Mouse (Mus musculus): Measurements from ENCODE around the gene Kcne1l. TPM values are rescaled to one million over a fixed set of nuclear protein-coding genes. Genes with fewer than 3 reads are reported as not detected.
A peak's percentile ranks its signal among the peaks of the same experiment; 100 is the strongest.

The Kcne1l gene
- polyA plus RNA-seq (2015; fragmentation: Nextera tagmentation; extraction: Ambion mirVana) = 17.4 and 17.9 TPM in 2 replicates

GRCm38 (mm10) chrX:142305869-142306581, at the start of gene Kcne1l:
Kcne1l (minus strand) TSS chrX:142306294.
- peak; percentile 78 for ATAC-seq (ENCODE audit: insufficient number of reproducible peaks, insufficient read depth, low FRiP score, low TSS enrichment, low read depth)
- no peaks in the 10 kb centered on the region for H3K4me1 ChIP-seq
- H3K36me3 ChIP-seq = no peaks in the 10 kb centered on the region
- WGBS = 33% methylated on average over 29 of the region's 33 CpGs
- peak within 1 kb of the TSS; percentile 58 for H3K9ac ChIP-seq
- H3K4me2 ChIP-seq = peak within 1 kb of the TSS; percentile 60
- H3K27me3 ChIP-seq = peaks cover 50% of the 10 kb centered on the region
- H3K9me3 ChIP-seq = no peaks in the 10 kb centered on the region
- H3K27ac ChIP-seq = no peak within 1 kb of the TSS
- H3K4me3 ChIP-seq = peak within 1 kb of the TSS; percentile 30

DNA sequence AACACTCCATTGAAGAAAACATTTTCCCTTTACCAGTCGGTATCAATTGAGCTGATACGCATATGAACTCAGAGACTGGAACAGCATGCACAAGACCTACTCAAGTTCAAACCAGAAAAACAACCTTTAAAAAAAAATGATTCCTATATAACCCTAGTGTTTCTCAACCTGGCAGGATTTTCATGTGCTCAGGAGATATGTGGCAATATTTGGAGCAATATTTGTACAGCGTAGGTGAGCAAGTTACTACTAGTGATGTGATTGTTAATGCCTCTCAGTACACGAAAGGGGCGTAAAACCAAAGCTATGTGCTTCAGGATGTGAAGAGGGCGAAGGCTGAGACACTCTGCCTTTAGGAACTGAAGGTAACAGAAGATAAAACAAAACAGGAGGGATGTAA, 30.1 kb upstream of the Kcne1l start:
- Histone ChIP-seq H3K4me3 (no peak overlapping the region), H3K27me3 (peaks cover 9% of the 10 kb centered on the region; the same call in 1 of the 2 replicates), H3K9ac (no peak overlapping the region), H3K4me2 (no peak overlapping the region), H3K4me1 (no peaks in the 10 kb centered on the region), H3K36me3 (no peaks in the 10 kb centered on the region), H3K27ac (no peak overlapping the region), H3K9me3 (no peaks in the 10 kb centered on the region)
- WGBS = 88% methylated on average over 6 of the region's 6 CpGs
- no peak for ATAC-seq (ENCODE audit: insufficient number of reproducible peaks, insufficient read depth, low FRiP score, low TSS enrichment, low read depth)

GRCm38 (mm10) chrX:142335502-142335901, 29.4 kb upstream of the Kcne1l start:
- H3K4me2 ChIP-seq = no peak overlapping the region
- WGBS = 82% methylated on average over 5 of the region's 5 CpGs
- ATAC-seq (ENCODE audit: insufficient number of reproducible peaks, insufficient read depth, low FRiP score, low TSS enrichment, low read depth) = no peak

DNA sequence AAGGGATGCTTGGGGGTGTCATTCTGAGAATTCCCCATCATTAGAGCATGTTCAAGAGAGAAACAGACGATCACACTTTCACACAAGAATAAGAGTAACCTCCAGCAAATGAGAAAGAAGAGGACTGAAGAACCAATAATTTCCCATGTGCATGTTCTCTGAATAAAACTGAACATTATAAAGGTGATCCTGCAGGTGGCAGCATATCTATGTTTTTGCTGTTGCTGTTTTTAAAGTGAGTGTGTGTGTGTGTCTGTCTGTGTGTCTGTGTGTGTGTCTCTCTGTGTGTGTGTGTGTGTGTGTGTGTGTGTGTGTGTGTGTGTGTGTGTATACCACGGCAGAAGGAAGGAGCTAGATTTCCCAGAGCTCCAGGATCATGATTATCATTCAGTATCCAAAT, 19.7 kb upstream of the Kcne1l start:
- no peak overlapping the region for H3K27ac ChIP-seq
- 78% methylated on average over 1 of the region's 2 CpGs for WGBS

More at GRCm38 (mm10) chrX:142335502-142335901, 29.4 kb upstream of the Kcne1l start:
- Histone ChIP-seq H3K9me3 (no peaks in the 10 kb centered on the region), H3K27me3 (peaks cover 5% of the 10 kb centered on the region; the same call in 1 of the 2 replicates), H3K4me1 (no peaks in the 10 kb centered on the region), H3K9ac (no peak overlapping the region), H3K27ac (no peak overlapping the region), H3K4me3 (no peak overlapping the region), H3K36me3 (no peaks in the 10 kb centered on the region)

DNA sequence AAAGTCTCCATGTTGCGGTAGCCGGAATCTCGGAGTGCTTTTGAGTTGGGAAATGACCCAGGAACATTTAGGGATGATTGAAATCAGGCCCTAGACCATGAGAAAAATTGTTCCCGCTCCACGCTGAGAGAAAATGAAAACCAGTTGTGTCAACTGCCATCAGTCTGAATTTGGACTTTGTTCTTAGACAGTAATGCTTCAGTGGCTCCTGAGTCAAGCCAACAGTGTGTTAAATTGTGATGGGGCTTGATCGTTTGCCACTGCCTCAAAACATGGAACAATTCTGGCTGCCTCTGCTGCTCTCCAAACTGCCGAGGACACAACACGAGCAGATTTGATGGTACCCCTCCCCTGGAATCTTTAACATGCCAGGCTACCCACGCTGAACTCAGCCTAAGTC, 10.0 kb upstream of the Kcne1l start:
- 48% methylated on average over 9 of the region's 9 CpGs for WGBS
- no peak for ATAC-seq (ENCODE audit: insufficient number of reproducible peaks, insufficient read depth, low FRiP score, low TSS enrichment, low read depth)
- no peaks in the 10 kb centered on the region for H3K36me3 ChIP-seq
- H3K27me3 ChIP-seq = peaks cover 32% of the 10 kb centered on the region
- no peak overlapping the region for H3K27ac ChIP-seq
- H3K4me2 ChIP-seq = no peak overlapping the region
- H3K4me1 ChIP-seq = no peaks in the 10 kb centered on the region
- H3K9ac ChIP-seq = no peak overlapping the region
- no peaks in the 10 kb centered on the region for H3K9me3 ChIP-seq
- H3K4me3 ChIP-seq = no peak overlapping the region

More for the DNA sequence above, 19.7 kb upstream of the Kcne1l start:
- Histone ChIP-seq H3K4me2 (no peak overlapping the region), H3K9ac (no peak overlapping the region), H3K9me3 (no peaks in the 10 kb centered on the region), H3K36me3 (no peaks in the 10 kb centered on the region), H3K4me3 (no peak overlapping the region), H3K4me1 (no peaks in the 10 kb centered on the region), H3K27me3 (peaks cover 6% of the 10 kb centered on the region; the same call in 1 of the 2 replicates)
- no peak for ATAC-seq (ENCODE audit: insufficient number of reproducible peaks, insufficient read depth, low FRiP score, low TSS enrichment, low read depth)

- Histone ChIP-seq H3K4me3 (no peak overlapping the region), H3K4me2 (no peak overlapping the region), H3K9ac (no peak overlapping the region), H3K27ac (no peak overlapping the region), H3K4me1 (no peaks in the 10 kb centered on the region), H3K27me3 (peaks cover 32% of the 10 kb centered on the region), H3K36me3 (no peaks in the 10 kb centered on the region), H3K9me3 (no peaks in the 10 kb centered on the region)
- no peak for ATAC-seq (ENCODE audit: insufficient number of reproducible peaks, insufficient read depth, low FRiP score, low TSS enrichment, low read depth)
- WGBS = 74% methylated on average over 8 of the region's 8 CpGs
Measured at GRCm38 (mm10) chrX:142315270-142315669, 9.2 kb upstream of the Kcne1l start.

DNA sequence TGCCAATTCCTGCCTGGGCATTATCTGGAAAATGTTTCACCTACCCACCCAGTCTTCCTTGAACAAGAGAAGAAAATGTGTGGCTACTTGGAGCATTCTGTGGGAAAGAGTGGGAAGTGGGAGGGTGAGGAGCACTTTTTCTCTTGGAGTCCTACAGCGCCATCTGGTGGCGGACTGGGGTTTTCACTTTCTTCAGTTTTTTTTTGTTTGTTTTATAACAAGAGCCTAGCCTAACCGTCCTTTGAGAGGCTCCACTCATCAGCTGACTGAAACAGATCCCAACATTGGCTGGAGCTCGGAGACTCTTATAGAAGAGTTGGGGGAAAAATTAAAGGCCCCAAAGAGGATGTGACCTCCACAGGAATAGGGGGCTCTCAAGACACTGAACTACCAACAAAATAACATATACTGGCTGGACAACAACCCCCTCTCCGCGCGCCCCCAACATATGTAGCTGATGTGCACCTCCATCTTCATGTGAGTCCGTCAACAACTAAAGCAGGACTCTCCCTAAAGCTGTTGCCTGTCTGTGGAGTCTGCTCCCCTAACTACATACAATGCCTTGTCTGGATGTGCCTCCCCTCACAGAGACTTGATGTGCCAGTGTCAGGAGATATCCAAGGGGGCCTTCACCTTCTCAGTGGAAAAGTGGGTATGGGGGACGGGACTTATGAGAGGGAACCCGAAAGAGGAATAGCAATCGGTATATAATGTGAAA, 8.4 kb upstream of the Kcne1l start:
- Histone ChIP-seq H3K4me3 (no peak overlapping the region), H3K4me1 (no peaks in the 10 kb centered on the region), H3K27me3 (peaks cover 32% of the 10 kb centered on the region), H3K27ac (no peak overlapping the region), H3K9ac (no peak overlapping the region), H3K36me3 (no peaks in the 10 kb centered on the region), H3K4me2 (no peak overlapping the region), H3K9me3 (no peaks in the 10 kb centered on the region)
- ATAC-seq (ENCODE audit: insufficient number of reproducible peaks, insufficient read depth, low FRiP score, low TSS enrichment, low read depth) = no peak
- WGBS = 51% methylated on average over 11 of the region's 11 CpGs

DNA sequence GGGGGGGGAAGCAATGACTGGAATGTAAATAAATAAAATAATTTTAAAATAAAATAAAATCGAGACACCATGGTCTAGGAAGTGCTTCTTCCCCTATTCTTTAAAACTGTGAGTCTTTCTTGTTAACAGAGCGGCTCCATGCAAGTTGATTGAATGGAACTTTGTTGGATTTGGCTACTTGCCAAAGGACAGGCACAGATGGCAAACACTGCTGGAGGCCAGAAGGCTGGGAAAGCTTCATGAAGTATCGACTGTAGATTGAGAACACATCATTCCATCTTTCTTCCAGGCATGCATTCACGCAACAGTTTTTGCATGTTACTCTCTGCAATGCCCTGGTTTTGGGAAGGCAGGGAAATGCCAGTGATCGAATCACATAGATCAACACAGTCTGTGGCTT, 4.3 kb upstream of the Kcne1l start:
- H3K4me1 ChIP-seq = no peaks in the 10 kb centered on the region
- ATAC-seq (ENCODE audit: insufficient number of reproducible peaks, insufficient read depth, low FRiP score, low TSS enrichment, low read depth) = no peak
- no peaks in the 10 kb centered on the region for H3K9me3 ChIP-seq
- 39% methylated on average over 5 of the region's 5 CpGs for WGBS
- H3K9ac ChIP-seq = no peak overlapping the region
- no peak overlapping the region for H3K4me3 ChIP-seq
- no peaks in the 10 kb centered on the region for H3K36me3 ChIP-seq
- no peak overlapping the region for H3K27ac ChIP-seq
- H3K27me3 ChIP-seq = peaks cover 53% of the 10 kb centered on the region
- H3K4me2 ChIP-seq = no peak overlapping the region

DNA sequence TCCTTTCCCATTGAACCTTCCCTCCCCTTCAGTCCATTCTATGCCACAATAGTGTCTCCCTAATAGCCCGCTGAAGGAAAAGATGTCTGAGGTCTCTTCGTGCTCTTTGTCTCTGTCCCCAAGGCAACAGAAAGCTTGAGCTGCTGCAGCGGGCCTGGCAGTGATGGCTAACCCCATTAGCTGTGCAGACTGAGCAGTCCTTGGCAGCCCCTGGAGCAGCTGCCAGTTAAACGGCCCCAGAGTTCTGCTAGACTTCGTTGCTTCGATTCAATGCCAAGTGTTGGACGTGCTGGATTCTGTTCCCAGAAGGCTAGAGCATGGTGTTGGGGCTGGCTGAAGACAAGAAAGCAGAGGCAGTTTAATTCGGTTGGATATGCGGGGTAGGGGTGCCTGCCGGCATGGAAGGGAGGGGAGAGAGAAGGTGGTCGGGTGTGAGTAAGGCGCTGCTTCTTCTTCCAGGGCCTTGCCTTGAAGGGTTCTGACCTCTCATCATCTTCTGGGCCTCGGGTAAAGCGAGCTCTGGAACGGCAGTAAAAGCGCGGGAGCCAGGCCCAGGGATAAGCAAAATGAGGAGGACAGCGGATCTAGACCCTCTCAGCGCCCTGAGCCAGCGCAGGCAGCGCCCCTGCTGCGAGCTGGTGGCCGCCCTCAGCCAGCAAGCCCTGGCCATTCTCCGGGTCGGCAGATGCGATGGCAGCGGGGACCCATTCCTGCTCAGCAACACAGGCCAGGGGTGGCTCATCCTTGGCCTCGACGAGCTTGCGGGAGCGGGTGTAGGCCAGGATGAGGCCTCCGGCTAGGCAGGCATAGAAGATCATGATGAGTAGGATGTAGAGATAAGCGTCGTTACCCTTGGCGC, 855 bp downstream of the Kcne1l start:
- no peak overlapping the region for H3K27ac ChIP-seq
- ATAC-seq (ENCODE audit: insufficient number of reproducible peaks, insufficient read depth, low FRiP score, low TSS enrichment, low read depth) = no peak
- H3K4me2 ChIP-seq = peak overlapping the region; percentile 60
- peaks cover 53% of the 10 kb centered on the region for H3K27me3 ChIP-seq
- peak overlapping the region; percentile 30 for H3K4me3 ChIP-seq
- H3K9ac ChIP-seq = peak overlapping the region; percentile 58
- WGBS = 39% methylated on average over 35 of the region's 35 CpGs
- H3K36me3 ChIP-seq = no peaks in the 10 kb centered on the region
- H3K4me1 ChIP-seq = no peaks in the 10 kb centered on the region
- H3K9me3 ChIP-seq = no peaks in the 10 kb centered on the region

DNA sequence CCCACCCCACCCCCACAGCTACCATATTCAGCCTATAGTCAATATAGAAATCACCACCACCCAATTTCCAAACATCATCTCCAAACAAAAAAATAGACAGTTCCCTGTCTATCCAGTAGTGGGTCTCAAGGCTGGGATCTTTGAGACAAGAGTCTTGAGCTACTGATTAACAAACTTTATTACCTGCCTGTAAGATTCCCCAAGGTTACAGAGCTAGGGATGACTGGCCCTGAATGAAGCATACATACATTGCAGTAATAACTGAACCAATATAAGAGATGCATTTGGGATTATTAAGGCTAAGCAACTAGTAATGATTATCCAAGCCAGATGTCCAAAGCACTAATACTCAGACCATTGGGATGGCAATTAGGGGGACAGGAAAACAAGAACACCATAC, 1.5 kb downstream of the Kcne1l start:
- Histone ChIP-seq H3K4me1 (no peaks in the 10 kb centered on the region), H3K27ac (no peak overlapping the region), H3K9me3 (no peaks in the 10 kb centered on the region), H3K4me3 (no peak overlapping the region), H3K27me3 (peaks cover 53% of the 10 kb centered on the region), H3K4me2 (peak overlapping the region; percentile 60; the same call in 1 of the 2 replicates), H3K9ac (no peak overlapping the region), H3K36me3 (no peaks in the 10 kb centered on the region)
- ATAC-seq (ENCODE audit: insufficient number of reproducible peaks, insufficient read depth, low FRiP score, low TSS enrichment, low read depth) = no peak

DNA sequence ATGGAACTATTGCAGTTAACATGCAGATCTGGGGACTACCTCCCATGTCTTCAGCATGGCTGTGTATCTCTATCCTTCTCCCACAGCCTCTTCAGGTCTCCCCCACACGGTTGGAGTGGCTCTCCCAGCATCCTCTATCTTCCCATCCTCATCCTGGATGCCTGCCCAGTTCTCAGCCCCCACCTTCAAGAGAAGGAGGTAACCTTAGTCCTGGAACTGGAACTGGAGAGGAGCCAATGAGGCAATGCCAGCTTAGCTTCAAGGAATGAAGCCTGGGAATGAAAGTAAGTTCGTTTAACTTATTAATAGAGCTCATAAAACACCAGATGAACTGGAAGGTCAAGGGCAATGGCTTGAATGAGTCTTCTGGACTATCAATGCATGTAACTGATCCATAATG, 2.6 kb downstream of the Kcne1l start:
- Histone ChIP-seq H3K36me3 (no peaks in the 10 kb centered on the region), H3K4me2 (no peak overlapping the region), H3K4me3 (no peak overlapping the region), H3K27ac (no peak overlapping the region), H3K9ac (no peak overlapping the region), H3K27me3 (peaks cover 45% of the 10 kb centered on the region), H3K9me3 (no peaks in the 10 kb centered on the region), H3K4me1 (no peaks in the 10 kb centered on the region)
- 54% methylated on average over 2 of the region's 2 CpGs for WGBS
- no peak for ATAC-seq (ENCODE audit: insufficient number of reproducible peaks, insufficient read depth, low FRiP score, low TSS enrichment, low read depth)
